Mouse (Mus musculus) right cerebral cortex, postnatal 10 days (tissue): Measurements from ENCODE around the gene Atxn2.
"Not testable (repeated sequence)": the region's sequence is repeated elsewhere in the genome, so short reads cannot be mapped to it uniquely, and the experiment has no call there.

Experiments
- DNase-seq, 2 experiments: peaks; one replicate each; pipeline ENCODE4 v3.0.0; 2021; ENCODE audit warnings: low spot score in 2 of 2

Atxn2 gene

GRCm38 (mm10) chr5:121835949-121836691 lies 125.0 kb downstream of the Atxn2 start:
- peak; percentile 76 to 77 for DNase-seq

- DNase-seq, result peak; percentile 87 to 88
Measured at GRCm38 (mm10) chr5:121836692-121837415, 125.7 kb downstream of the Atxn2 start.

GRCm38 (mm10) chr5:121837441-121838340 lies 126.6 kb downstream of the Atxn2 start, which contains the start of gene Sh2b3:
TSS of gene Sh2b3 (minus strand) at chr5:121837646.
- DNase-seq, result no peak

GRCm38 (mm10) chr5:121838341-121839127 lies 127.4 kb downstream of the Atxn2 start:
- peak; percentile 71 to 78 for DNase-seq

- DNase-seq, result no peak
Measured at GRCm38 (mm10) chr5:121839128-121839473, 128.0 kb downstream of the Atxn2 start.

- DNase-seq, result no peak
Measured at GRCm38 (mm10) chr5:121841516-121841915, 130.4 kb downstream of the Atxn2 start.

GRCm38 (mm10) chr5:121841973-121842372 lies 130.8 kb downstream of the Atxn2 start:
- DNase-seq, result no peak

- DNase-seq, result peak; percentile 82 to 88
Measured at GRCm38 (mm10) chr5:121842665-121843118, 131.6 kb downstream of the Atxn2 start.

- DNase-seq, result no peak
Measured at GRCm38 (mm10) chr5:121843138-121843905, 132.2 kb downstream of the Atxn2 start.

- no peak for DNase-seq
Measured at GRCm38 (mm10) chr5:121845361-121845760, 134.2 kb downstream of the Atxn2 start.

GRCm38 (mm10) chr5:121846322-121846721 lies 135.2 kb downstream of the Atxn2 start:
- DNase-seq, result no peak

GRCm38 (mm10) chr5:121847269-121847668 lies 136.1 kb downstream of the Atxn2 start:
- not testable (repeated sequence) for DNase-seq

- DNase-seq, result no peak
Measured at GRCm38 (mm10) chr5:121848035-121848519, 136.9 kb downstream of the Atxn2 start.

GRCm38 (mm10) chr5:121848743-121849142 lies 137.6 kb downstream of the Atxn2 start, which contains the start of gene Pheta1:
TSS of gene Pheta1 (plus strand) at chr5:121848984.
- DNase-seq, result peak; percentile 94 to 95

GRCm38 (mm10) chr5:121849478-121850349 lies 138.6 kb downstream of the Atxn2 start:
- no peak for DNase-seq

GRCm38 (mm10) chr5:121853368-121854051 lies 142.4 kb downstream of the Atxn2 start:
- no peak for DNase-seq

GRCm38 (mm10) chr5:121854768-121855167 lies 143.6 kb downstream of the Atxn2 start:
- no peak for DNase-seq

GRCm38 (mm10) chr5:121856740-121857139 lies 145.6 kb downstream of the Atxn2 start:
- no peak for DNase-seq
